Mouse (Mus musculus): ENCODE measurements around the gene Speer4b.
"Not testable (repeated sequence)": the region's sequence is repeated elsewhere in the genome, so short reads cannot be mapped to it uniquely, and the experiment has no call there.

The Speer4b gene

GRCm38 (mm10) chr5:27501338-27501737 lies at the start of gene Speer4b:
Gene Speer4b, minus strand, starts transcription at chr5:27501438.
- DNase-seq (ENCODE audit: low read depth, low spot score), result not testable (repeated sequence)

GRCm38 (mm10) chr5:27549291-27549690 lies 48.1 kb upstream of the Speer4b start:
- DNase-seq (ENCODE audit: low read depth, low spot score), result no peak

GRCm38 (mm10) chr5:27544816-27545270 lies 43.6 kb upstream of the Speer4b start:
- DNase-seq (ENCODE audit: low read depth, low spot score), result peak; percentile 28

GRCm38 (mm10) chr5:27526906-27527305 lies 25.7 kb upstream of the Speer4b start:
- no peak for DNase-seq (ENCODE audit: low read depth, low spot score)

- DNase-seq (ENCODE audit: low read depth, low spot score), result no peak
These were observed 17.5 kb upstream of the Speer4b start for GRCm38 (mm10) chr5:27518716-27519115.

- DNase-seq (ENCODE audit: low read depth, low spot score), result no peak
These were observed 10.3 kb downstream of the Speer4b start for GRCm38 (mm10) chr5:27490942-27491341.

- no peak for DNase-seq (ENCODE audit: low read depth, low spot score)
These were observed 15.1 kb downstream of the Speer4b start for GRCm38 (mm10) chr5:27486138-27486537.

- DNase-seq (ENCODE audit: low read depth, low spot score), result no peak
These were observed 19.5 kb downstream of the Speer4b start for GRCm38 (mm10) chr5:27481706-27482105.

GRCm38 (mm10) chr5:27474964-27475465 lies 26.2 kb downstream of the Speer4b start:
- no peak for DNase-seq (ENCODE audit: low read depth, low spot score)

GRCm38 (mm10) chr5:27457686-27458085 lies 43.6 kb downstream of the Speer4b start:
- DNase-seq (ENCODE audit: low read depth, low spot score), result no peak

GRCm38 (mm10) chr5:27456981-27457380 lies 44.3 kb downstream of the Speer4b start:
- no peak for DNase-seq (ENCODE audit: low read depth, low spot score)

- no peak for DNase-seq (ENCODE audit: low read depth, low spot score)
These were observed 46.9 kb downstream of the Speer4b start for GRCm38 (mm10) chr5:27454386-27454785.

GRCm38 (mm10) chr5:27453201-27453845 lies 47.9 kb downstream of the Speer4b start:
- DNase-seq (ENCODE audit: low read depth, low spot score), result no peak
